ENCODE assay signal across 15 mouse cellular contexts in the genomic region with DNA sequence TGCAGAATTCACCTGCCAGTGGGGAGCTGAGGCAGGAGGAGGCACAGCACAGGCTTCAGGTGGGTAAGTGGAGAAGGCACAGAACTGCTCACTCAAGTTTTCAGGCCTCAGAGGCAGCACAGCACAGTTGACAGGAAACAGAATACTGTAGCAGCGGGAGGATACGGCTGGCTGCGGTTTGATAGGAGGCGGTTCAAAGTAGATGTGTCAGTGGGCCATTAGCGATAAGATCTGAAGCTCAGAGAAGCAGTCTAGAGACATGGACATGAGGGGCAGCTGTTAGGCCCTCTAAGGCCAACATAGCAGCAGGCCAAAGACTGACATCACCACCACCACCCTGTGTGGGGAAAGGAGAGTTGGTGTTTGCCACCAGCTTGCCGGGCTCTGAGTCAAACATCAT. TPM values are rescaled to one million over a fixed set of nuclear protein-coding genes. Genes with fewer than 3 reads are reported as not detected.
DNase-seq lines count a peak whose midpoint lies in the region; ATAC-seq lines count a peak whose summit lies in the region.
"Had no signal": no experiment of that assay in that cellular context is flagged by ENCODE, and none has a peak within 500 bp of the region (broad histone marks: within the 10 kb centered on the region; RNA-seq: fewer than 3 reads in every experiment).

No protein-coding gene starts in this region.

- 48% methylated on average over 6 of the region's 6 CpGs for WGBS in liver, embryonic 11.5 days
- 98% methylated on average over 6 of the region's 6 CpGs for WGBS in hindbrain, embryonic 13.5 days

- ATAC-seq in liver, embryonic 11.5 days (replicated peaks; ENCODE audit: low FRiP score), result peak; percentile 64; the same call in 1 of the 2 replicates
- ATAC-seq in monocyte, adult 5-6 weeks (replicated peaks; ENCODE audit: insufficient number of reproducible peaks, low FRiP score, low TSS enrichment, poor library complexity, severe bottlenecking), result peak; percentile 24; the same call in 1 of the 2 replicates
- ATAC-seq in hindbrain, embryonic 13.5 days (ENCODE audit: low FRiP score), result no peak
- ATAC-seq: forebrain, embryonic 13.5 days had no signal

- H3K9ac ChIP-seq in liver, embryonic 11.5 days (ENCODE audit: low read depth, low read length), result no peak overlapping the region
- H3K9ac ChIP-seq in hindbrain, embryonic 13.5 days, result no peak overlapping the region
- H3K9ac ChIP-seq: forebrain, embryonic 13.5 days; neural tube, embryonic 13.5 days had no signal

- H3K4me2 ChIP-seq in liver, embryonic 11.5 days, result no peak overlapping the region
- H3K4me2 ChIP-seq in hindbrain, embryonic 13.5 days, result no peak overlapping the region
- H3K4me2 ChIP-seq: forebrain, embryonic 13.5 days; midbrain, embryonic 11.5 days; neural tube, embryonic 13.5 days had no signal

- H3K4me1 ChIP-seq in liver, embryonic 11.5 days (replicated peaks; ENCODE audit: control insufficient read depth, insufficient read depth, low read length), result peaks cover 14% of the 10 kb centered on the region
- no peaks in the 10 kb centered on the region for H3K4me1 ChIP-seq in hindbrain, embryonic 13.5 days (replicated peaks)
- H3K4me1 ChIP-seq: forebrain, embryonic 13.5 days; neural tube, embryonic 13.5 days had no signal

- no peaks in the 10 kb centered on the region for H3K27me3 ChIP-seq in liver, embryonic 11.5 days (replicated peaks; ENCODE audit: control insufficient read depth, insufficient read depth, low read length)
- H3K27me3 ChIP-seq in hindbrain, embryonic 13.5 days, result no peaks in the 10 kb centered on the region
- H3K27me3 ChIP-seq: CH12.LX; forebrain, embryonic 13.5 days; neural tube, embryonic 13.5 days had no signal

- H3K9me3 ChIP-seq in liver, embryonic 11.5 days (ENCODE audit: control insufficient read depth, low read length), result no peaks in the 10 kb centered on the region
- no peaks in the 10 kb centered on the region for H3K9me3 ChIP-seq in hindbrain, embryonic 13.5 days
- H3K9me3 ChIP-seq: forebrain, embryonic 13.5 days; neural tube, embryonic 13.5 days had no signal

- peak; percentile 41 for DNase-seq in thymus, postnatal 0 days (ENCODE audit: low spot score)
- DNase-seq in thymus, postnatal 10 days (ENCODE audit: low spot score in 2 of 2), result no peak
- DNase-seq in liver, embryonic 11.5 days (ENCODE audit: low spot score), result no peak
- DNase-seq in urinary bladder, postnatal 25 days (ENCODE audit: low spot score), result no peak
- DNase-seq in left cerebral cortex, postnatal 14 days (ENCODE audit: low spot score in 2 of 2), result no peak
- DNase-seq: adrenal gland, adult 8-10 months; kidney, adult 2 months; lung, adult 2 months had no signal

- H3K4me3 ChIP-seq in liver, embryonic 11.5 days (ENCODE audit: low read depth, low read length), result no peak overlapping the region
- H3K4me3 ChIP-seq in hindbrain, embryonic 13.5 days, result no peak overlapping the region
- H3K4me3 ChIP-seq: forebrain, embryonic 13.5 days; layer of hippocampus, adult 2 months; neural tube, embryonic 13.5 days had no signal

- peaks cover 9% of the 10 kb centered on the region for H3K36me3 ChIP-seq in liver, embryonic 11.5 days (ENCODE audit: control insufficient read depth, insufficient read depth, low read length)
- peaks cover 38% of the 10 kb centered on the region for H3K36me3 ChIP-seq in hindbrain, embryonic 13.5 days

- no peak overlapping the region for H3K27ac ChIP-seq in liver, embryonic 11.5 days (ENCODE audit: low read depth, low read length)
- no peak overlapping the region for H3K27ac ChIP-seq in hindbrain, embryonic 13.5 days
- H3K27ac ChIP-seq: forebrain, embryonic 13.5 days; layer of hippocampus, adult 2 months; neural tube, embryonic 13.5 days had no signal

- intact Hi-C loops in left cerebral cortex, postnatal 14 days (cut with DNase I), result no loop called here

RNA-seq across cellular contexts. Expression of gene Polr1a, which starts 53.9 kb away (rescaled TPM):
- 16.5 and 17.2 TPM in 2 replicates for polyA plus RNA-seq in thymus, postnatal 0 days (2015; fragmentation: Nextera tagmentation; extraction: Ambion mirVana)
- polyA plus RNA-seq in liver, embryonic 11.5 days (2014; fragmentation: Nextera tagmentation; extraction: Ambion mirVana), result 45.7 and 52.4 TPM in 2 replicates
- total RNA-seq in monocyte, adult 5-6 weeks (2017), result 28.3 to 32.8 TPM (median 28.6 TPM) in 3 replicates
- polyA plus RNA-seq in hindbrain, embryonic 13.5 days (2015; fragmentation: Nextera tagmentation; extraction: Ambion mirVana), result 19.5 and 20.6 TPM in 2 replicates
- total RNA-seq in left cerebral cortex, postnatal 14 days (2021), result 10 to 100 TPM; 28.5 to 32.3 TPM

RNA-seq across cellular contexts. Expression of gene Ptcd3, which starts 54.2 kb away (rescaled TPM):
- 69.3 and 76.4 TPM in 2 replicates for polyA plus RNA-seq in thymus, postnatal 0 days (2015; fragmentation: Nextera tagmentation; extraction: Ambion mirVana)
- polyA plus RNA-seq in liver, embryonic 11.5 days (2014; fragmentation: Nextera tagmentation; extraction: Ambion mirVana), result 151 and 174 TPM in 2 replicates
- total RNA-seq in monocyte, adult 5-6 weeks (2017), result 70.3 to 105 TPM (median 72.5 TPM) in 3 replicates
- polyA plus RNA-seq in hindbrain, embryonic 13.5 days (2015; fragmentation: Nextera tagmentation; extraction: Ambion mirVana), result 86.1 and 86.5 TPM in 2 replicates
- 10 to 100 TPM; 66.2 to 68.8 TPM for total RNA-seq in left cerebral cortex, postnatal 14 days (2021)
